Mouse (Mus musculus) intestine, embryonic 14.5 days (tissue): Measurements from ENCODE around the gene Apba1. TPM values are rescaled to one million over a fixed set of nuclear protein-coding genes. Genes with fewer than 3 reads are reported as not detected.

Experiments used
- ATAC-seq: fragments of 200-750 bp; cut with Nextera tagmentation; replicated peaks from 2 replicates; pipeline ENCODE4 v1.8.0; 2017; ENCODE audit warnings: low read depth, moderate number of reproducible peaks, moderate TSS enrichment, moderate library complexity; ENCODE audit not compliant: low FRiP score, low TSS enrichment
- DNase-seq: peaks from one replicate; pipeline ENCODE4 v3.0.0-alpha.2; 2018; ENCODE audit warnings: low spot score
- H3K27ac ChIP-seq: fragments of 300-500 bp; sonication (generic); 2 replicates; pipeline ENCODE4 v1.5.1; 2014; ENCODE audit warnings: low read depth, mild to moderate bottlenecking, control low read depth
- H3K27me3 ChIP-seq: fragments of 300-500 bp; sonication (generic); replicated peaks from 2 replicates; pipeline ENCODE4 v1.6.1; 2014; ENCODE audit warnings: low read length, control low read depth; ENCODE audit not compliant: control insufficient read depth, insufficient read depth
- H3K36me3 ChIP-seq: fragments of 300-500 bp; sonication (generic); 2 replicates; pipeline ENCODE4 v1.6.1; 2014; ENCODE audit warnings: low read length, control low read depth; ENCODE audit not compliant: control insufficient read depth, insufficient read depth
- H3K4me1 ChIP-seq: fragments of 300-500 bp; sonication (generic); replicated peaks from 2 replicates; pipeline ENCODE4 v1.6.1; 2014; ENCODE audit warnings: low read length, control low read depth, mixed read lengths; ENCODE audit not compliant: control insufficient read depth, insufficient read depth
- H3K4me2 ChIP-seq: fragments of 300-500 bp; sonication (generic); 2 replicates; pipeline ENCODE4 v1.6.1; 2014; ENCODE audit warnings: low read length
- H3K4me3 ChIP-seq: fragments of 300-500 bp; sonication (generic); 2 replicates; pipeline ENCODE4 v1.5.1; 2014; ENCODE audit warnings: low read depth, low read length, control low read depth, mixed read lengths
- H3K9ac ChIP-seq: fragments of 300-500 bp; sonication (generic); 2 replicates; pipeline ENCODE4 v1.6.1; 2014; ENCODE audit warnings: mild to moderate bottlenecking, low read length
- H3K9me3 ChIP-seq: fragments of 300-500 bp; sonication (generic); 2 replicates; pipeline ENCODE4 v1.6.1; 2016; ENCODE audit warnings: low read length, control low read depth; ENCODE audit not compliant: control insufficient read depth
- WGBS: fragments of 180-500 bp; shearing (Covaris S2); extraction: QIAGEN DNeasy Blood & Tissue Kit; methylation state at CpG from one replicate; pipeline ENCODE4 v1.1.7; 2014; 5-methylcytosine and 5-hydroxymethylcytosine counted together
- polyA plus RNA-seq: library from polyadenylated mRNA; unstranded; fragments of >200 nt; fragmentation: Nextera tagmentation; extraction: Ambion mirVana; gene quantifications from 2 replicates; pipeline ENCODE4 v1.2.1, GENCODE M21; 2014

Gene Apba1
- polyA plus RNA-seq, 1 experiment from 2014 or later: 0.77 TPM

- no peak overlapping the region for H3K4me3 ChIP-seq
- no peaks in the 10 kb centered on the region for H3K27me3 ChIP-seq
- H3K27ac ChIP-seq: no peak overlapping the region
- H3K9ac ChIP-seq: no peak overlapping the region
- no peak overlapping the region for H3K4me2 ChIP-seq
- 48% methylated on average over 6 of the region's 6 CpGs for WGBS
- no peaks in the 10 kb centered on the region for H3K36me3 ChIP-seq
- H3K9me3 ChIP-seq: no peaks in the 10 kb centered on the region
- no peaks in the 10 kb centered on the region for H3K4me1 ChIP-seq
- DNase-seq (no peak), ATAC-seq (no peak)
These were observed 225.5 kb downstream of the Apba1 start for GRCm38 (mm10) chr19:23984186-23984585.

GRCm38 (mm10) chr19:23987291-23987690, 228.6 kb downstream of the Apba1 start:
- Histone ChIP-seq H3K36me3 (no peaks in the 10 kb centered on the region), H3K27ac (no peak overlapping the region), H3K9ac (no peak overlapping the region), H3K27me3 (no peaks in the 10 kb centered on the region), H3K4me2 (no peak overlapping the region), H3K4me3 (no peak overlapping the region), H3K9me3 (no peaks in the 10 kb centered on the region), H3K4me1 (no peaks in the 10 kb centered on the region)
- 42% methylated on average over 2 of the region's 2 CpGs for WGBS
- DNase-seq (no peak), ATAC-seq (no peak)

GRCm38 (mm10) chr19:23988166-23988565, 229.5 kb downstream of the Apba1 start:
- no peaks in the 10 kb centered on the region for H3K36me3 ChIP-seq
- H3K4me1 ChIP-seq: no peaks in the 10 kb centered on the region
- H3K9ac ChIP-seq: no peak overlapping the region
- no peak overlapping the region for H3K27ac ChIP-seq
- WGBS: 84% methylated on average over 4 of the region's 4 CpGs
- H3K27me3 ChIP-seq: no peaks in the 10 kb centered on the region
- H3K9me3 ChIP-seq: no peaks in the 10 kb centered on the region
- no peak overlapping the region for H3K4me2 ChIP-seq
- ATAC-seq (no peak), DNase-seq (no peak)
- no peak overlapping the region for H3K4me3 ChIP-seq

GRCm38 (mm10) chr19:23995766-23996399, 237.2 kb downstream of the Apba1 start:
- no peak overlapping the region for H3K9ac ChIP-seq
- no peak overlapping the region for H3K27ac ChIP-seq
- no peaks in the 10 kb centered on the region for H3K4me1 ChIP-seq
- H3K4me2 ChIP-seq: no peak overlapping the region
- no peak for DNase-seq
- H3K36me3 ChIP-seq: no peaks in the 10 kb centered on the region
- 89% methylated on average over 10 of the region's 10 CpGs for WGBS
- H3K9me3 ChIP-seq: no peaks in the 10 kb centered on the region
- no peaks in the 10 kb centered on the region for H3K27me3 ChIP-seq
- H3K4me3 ChIP-seq: no peak overlapping the region
- no peak for ATAC-seq

Other genes with a start within 250 kb of the Apba1 start
- gene 1700028P14Rik, start 106.1 kb upstream of the Apba1 start, polyA plus RNA-seq: not detected in 2 replicates
- 6.7 and 8.5 TPM in 2 replicates for gene Ptar1, start 71.5 kb upstream of the Apba1 start, polyA plus RNA-seq